Mouse (Mus musculus): ENCODE results near the gene Large1.

The Large1 gene

GRCm38 (mm10) chr8:72982832-72983231 lies 370.5 kb downstream of the Large1 start:
- CTCF ChIA-PET: interaction anchor here in 1 of 4 experiments (0.6 kb wide), 1 partner anchor 16 kb away, joined by 5 read pairs; no protein-coding TSS in a partner anchor
- POLR2A ChIA-PET: interaction anchor here in 1 of 4 experiments (1.3 kb wide), 1 partner anchor 15 kb away, joined by 4 read pairs; no protein-coding TSS in a partner anchor

DNA sequence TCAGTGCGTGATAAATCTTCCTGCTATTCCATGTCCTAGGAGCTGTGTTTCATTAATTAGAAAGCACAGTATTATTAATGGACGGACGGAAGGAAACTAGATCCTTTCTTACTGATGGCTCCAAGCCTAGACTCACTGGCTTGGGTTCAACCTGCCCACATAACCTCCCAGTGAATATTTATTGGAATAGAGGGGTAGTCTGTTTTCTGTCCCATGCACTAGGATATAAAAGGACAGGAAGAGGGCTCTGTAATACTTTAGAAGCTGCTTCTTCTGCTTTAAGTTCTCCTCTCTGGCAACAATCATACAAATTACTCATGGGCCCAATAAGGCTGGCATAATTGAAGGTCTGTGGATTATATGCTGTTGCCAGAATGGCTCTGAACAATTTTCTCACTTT lies 398.3 kb downstream of the Large1 start:
- ChIA-PET POLR2A (no interaction called here), CTCF (no interaction called here)

- CTCF ChIA-PET: interaction anchor here in 2 of 4 experiments (0.7 kb wide), 4 partner anchors 34 to 277 kb away, joined by 3 to 11 read pairs (median 10); no protein-coding TSS in a partner anchor
- POLR2A ChIA-PET: interaction anchor here in 2 of 4 experiments (0.6 to 0.8 kb wide), 3 partner anchors 24 to 650 kb away, joined by 4 to 11 read pairs (median 9); no protein-coding TSS in a partner anchor
Observed at GRCm38 (mm10) chr8:72941393-72941792, 411.9 kb downstream of the Large1 start.

DNA sequence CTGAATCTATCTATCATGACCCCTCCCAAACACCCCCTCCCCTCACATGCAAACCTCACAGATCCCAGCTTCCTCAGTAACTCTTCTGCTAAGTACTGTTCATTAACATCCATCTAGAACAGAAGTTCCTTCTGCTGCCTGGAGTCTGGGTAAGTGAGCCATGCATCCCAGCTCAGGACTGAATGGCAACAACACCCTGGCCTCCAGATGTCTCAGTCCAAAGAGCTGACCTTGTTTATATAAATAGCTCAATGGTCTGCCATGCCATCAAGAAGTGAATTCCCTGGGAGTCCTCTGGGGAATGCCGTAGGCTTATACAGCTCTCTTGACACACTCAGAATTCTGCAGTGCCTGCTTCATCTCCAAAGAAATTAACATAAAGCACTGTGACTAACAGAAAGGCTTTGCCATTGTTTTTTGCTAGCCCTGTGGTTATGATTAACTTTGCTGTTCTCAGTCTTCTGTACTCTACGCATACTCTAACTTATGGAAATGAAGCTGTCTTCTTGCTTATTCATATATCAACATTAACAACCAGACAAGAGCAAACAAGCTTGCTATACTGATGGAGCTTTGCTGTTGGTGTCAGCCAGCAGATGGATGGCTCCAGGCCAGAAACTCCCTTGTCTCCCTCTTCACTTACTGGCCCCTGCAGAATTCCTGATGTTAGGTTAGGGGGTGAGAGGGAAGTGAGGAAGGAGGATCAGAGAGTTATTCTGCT lies 434.0 kb downstream of the Large1 start:
- CTCF ChIA-PET: no interaction called here
- POLR2A ChIA-PET: no interaction called here

DNA sequence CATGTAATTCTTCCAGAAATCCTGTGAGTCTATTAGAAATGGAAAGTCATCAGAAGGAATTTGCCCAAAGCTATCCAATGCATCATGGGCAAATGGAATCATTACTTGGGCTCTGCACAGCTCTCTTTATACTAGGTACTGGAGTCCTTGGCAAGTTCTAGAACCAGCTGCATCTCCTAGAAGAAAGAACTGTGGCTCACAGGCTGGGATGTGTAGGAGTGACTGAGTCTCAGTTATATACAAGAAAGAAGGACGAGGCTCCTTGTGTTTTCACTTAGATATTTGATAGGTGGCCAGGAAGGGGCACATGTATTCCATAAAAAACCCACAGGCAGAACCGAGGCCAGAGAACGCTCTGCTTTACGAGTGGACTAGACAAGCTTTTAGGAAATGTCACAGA lies 447.8 kb downstream of the Large1 start:
- POLR2A ChIA-PET: no interaction called here
- CTCF ChIA-PET: no interaction called here

DNA sequence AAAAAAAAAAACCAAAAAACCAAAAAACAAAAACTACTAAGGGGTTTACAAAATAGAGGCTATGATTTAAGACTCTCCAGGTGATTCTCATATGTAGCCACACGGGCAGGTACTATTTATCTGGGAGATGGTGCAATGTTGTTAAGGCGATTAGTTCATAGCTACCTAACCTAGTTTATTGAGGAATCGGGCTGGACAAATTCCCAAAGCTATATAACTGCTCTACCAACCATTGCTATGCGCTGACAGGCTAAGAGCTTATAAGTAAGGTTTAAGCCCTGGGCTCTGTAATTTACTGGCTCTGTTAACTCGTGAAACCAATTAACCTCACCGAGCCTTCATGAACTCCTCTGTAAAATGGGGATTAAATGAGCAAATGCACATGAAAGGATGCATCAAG lies 451.7 kb downstream of the Large1 start:
- ChIA-PET POLR2A (interaction anchor here in 3 of 4 experiments (0.6 to 1.1 kb wide), 3 partner anchors 73 to 1975 kb away, joined by 3 to 5 read pairs (median 3); no protein-coding TSS in a partner anchor), CTCF (no interaction called here)

DNA sequence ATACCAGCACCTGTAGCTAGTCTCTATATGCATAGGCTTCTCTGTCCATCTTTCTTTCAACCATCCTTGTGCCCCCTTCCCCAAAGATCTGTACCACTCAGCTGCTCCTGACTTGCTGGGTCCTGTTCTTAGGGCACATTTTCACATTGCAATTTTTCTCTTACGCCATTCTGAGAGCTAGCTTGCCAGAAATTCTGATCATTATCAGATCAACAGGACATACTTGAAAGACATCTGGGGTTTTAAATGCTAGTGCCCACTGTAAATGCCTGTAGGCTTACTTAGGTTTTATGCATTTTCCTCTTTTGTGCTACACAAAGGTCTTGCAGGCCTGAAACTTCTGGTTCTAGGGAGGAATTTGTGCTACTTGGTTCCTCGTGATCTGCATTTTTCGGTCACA lies 454.0 kb downstream of the Large1 start:
- ChIA-PET CTCF (no interaction called here), POLR2A (interaction anchor here in 1 of 4 experiments (0.6 to 0.7 kb wide), 2 partner anchors 8 to 230 kb away, joined by 3 read pairs; no protein-coding TSS in a partner anchor)

- POLR2A ChIA-PET: interaction anchor here in 1 of 4 experiments (1.1 kb wide), 1 partner anchor 9 kb away, joined by 5 read pairs; no protein-coding TSS in a partner anchor
- CTCF ChIA-PET: interaction anchor here in 1 of 4 experiments (0.6 kb wide), 1 partner anchor 54 kb away, joined by 3 read pairs; no protein-coding TSS in a partner anchor
Observed at GRCm38 (mm10) chr8:72883033-72883432, 470.3 kb downstream of the Large1 start.

DNA sequence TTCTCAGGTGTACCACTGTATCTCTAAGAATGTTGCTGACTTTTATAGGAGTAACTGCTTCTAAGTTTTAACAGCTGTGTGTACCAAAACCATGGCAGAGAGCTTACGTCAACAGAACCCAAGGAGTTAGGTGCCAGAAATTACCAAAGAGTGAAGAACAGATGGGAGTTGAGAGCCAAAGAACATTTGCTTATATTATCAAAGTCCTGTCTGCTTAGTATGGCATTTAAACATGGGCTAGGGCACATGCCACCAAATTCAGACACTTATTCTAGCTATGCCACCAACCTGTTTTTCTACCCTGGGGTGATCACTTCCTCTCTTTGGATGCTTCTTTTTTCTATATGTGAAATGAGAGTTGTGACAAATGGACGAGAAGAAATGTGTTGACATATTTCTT lies 479.9 kb downstream of the Large1 start:
- CTCF ChIA-PET: interaction anchor here in 1 of 4 experiments (0.6 kb wide), 1 partner anchor 352 kb away, joined by 4 read pairs; no protein-coding TSS in a partner anchor
- POLR2A ChIA-PET: interaction anchor here in 1 of 4 experiments (1.3 kb wide), 1 partner anchor 10 kb away, joined by 5 read pairs; no protein-coding TSS in a partner anchor

- POLR2A ChIA-PET: interaction anchor here in 1 of 4 experiments (1.7 kb wide), 1 partner anchor 13 kb away, joined by 6 read pairs; no protein-coding TSS in a partner anchor
- CTCF ChIA-PET: no interaction called here
Observed at GRCm38 (mm10) chr8:72846881-72847280, 506.5 kb downstream of the Large1 start.

DNA sequence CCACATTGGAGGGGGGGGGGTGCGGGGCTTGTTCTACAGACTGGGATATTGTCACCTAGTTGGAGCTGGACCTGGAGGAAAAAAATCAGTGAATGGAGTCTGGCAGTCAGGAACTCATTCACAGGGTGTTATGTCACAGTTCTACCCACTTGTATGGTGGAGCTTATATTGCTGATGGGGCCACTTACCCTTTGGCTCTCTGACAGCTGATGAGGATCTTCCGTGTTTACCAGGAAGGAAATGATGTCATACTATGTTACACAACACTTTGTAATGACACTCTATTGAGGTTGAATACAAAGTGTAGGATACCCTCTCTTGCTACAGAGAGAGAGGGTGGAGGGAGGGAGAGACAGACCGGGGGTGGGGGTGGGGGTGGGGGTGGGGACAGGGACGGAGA lies 517.5 kb downstream of the Large1 start:
- ChIA-PET POLR2A (no interaction called here), CTCF (no interaction called here)

DNA sequence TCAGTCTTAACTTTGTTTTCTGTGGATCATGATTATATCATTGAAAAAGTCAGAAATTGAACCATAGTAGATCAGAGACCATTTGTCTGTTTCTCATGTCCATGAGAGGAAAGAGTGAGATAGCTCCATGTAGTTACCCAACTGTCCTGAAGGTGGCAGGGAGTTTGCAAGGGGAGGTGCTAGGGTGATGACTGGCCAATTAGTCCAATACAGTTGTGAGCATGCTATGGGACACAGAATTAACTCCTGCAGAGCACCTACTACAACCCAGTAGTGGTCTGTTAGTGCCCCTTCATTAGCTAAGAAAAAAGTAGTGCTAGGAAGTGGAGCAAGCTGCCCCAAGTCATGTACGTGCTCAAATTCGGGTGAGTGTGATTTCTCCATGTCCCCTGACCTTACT lies 520.2 kb downstream of the Large1 start:
- CTCF ChIA-PET: interaction anchor here (0.6 to 0.7 kb wide), 9 partner anchors 15 to 777 kb away, joined by 3 to 6 read pairs (median 3); no protein-coding TSS in a partner anchor

DNA sequence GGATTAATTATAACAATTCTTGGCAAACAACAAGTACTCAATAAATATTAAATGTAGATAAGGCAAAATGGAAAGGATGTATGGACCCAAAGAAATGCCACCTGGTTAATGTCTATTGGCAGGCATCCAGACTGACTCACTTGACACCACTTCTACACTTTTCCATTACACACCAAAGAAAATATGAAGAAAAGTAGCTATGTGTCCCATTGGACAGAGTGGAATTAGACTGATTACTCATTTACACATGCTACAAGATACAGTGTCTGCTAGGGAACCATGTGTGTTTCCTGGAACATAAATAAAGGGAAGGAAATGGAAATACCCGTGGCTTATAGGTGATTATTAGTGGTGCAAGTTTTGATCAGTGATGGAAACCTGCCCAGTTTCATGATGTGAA lies 521.0 kb downstream of the Large1 start:
- POLR2A ChIA-PET: no interaction called here
- CTCF ChIA-PET: interaction anchor here in 3 of 4 experiments (0.6 kb wide), 4 partner anchors 73 to 778 kb away, joined by 3 to 5 read pairs (median 3); no protein-coding TSS in a partner anchor

More for the DNA sequence above, 520.2 kb downstream of the Large1 start:
- POLR2A ChIA-PET: interaction anchor here in 1 of 4 experiments (0.9 kb wide), 1 partner anchor 12 kb away, joined by 4 read pairs; no protein-coding TSS in a partner anchor

DNA sequence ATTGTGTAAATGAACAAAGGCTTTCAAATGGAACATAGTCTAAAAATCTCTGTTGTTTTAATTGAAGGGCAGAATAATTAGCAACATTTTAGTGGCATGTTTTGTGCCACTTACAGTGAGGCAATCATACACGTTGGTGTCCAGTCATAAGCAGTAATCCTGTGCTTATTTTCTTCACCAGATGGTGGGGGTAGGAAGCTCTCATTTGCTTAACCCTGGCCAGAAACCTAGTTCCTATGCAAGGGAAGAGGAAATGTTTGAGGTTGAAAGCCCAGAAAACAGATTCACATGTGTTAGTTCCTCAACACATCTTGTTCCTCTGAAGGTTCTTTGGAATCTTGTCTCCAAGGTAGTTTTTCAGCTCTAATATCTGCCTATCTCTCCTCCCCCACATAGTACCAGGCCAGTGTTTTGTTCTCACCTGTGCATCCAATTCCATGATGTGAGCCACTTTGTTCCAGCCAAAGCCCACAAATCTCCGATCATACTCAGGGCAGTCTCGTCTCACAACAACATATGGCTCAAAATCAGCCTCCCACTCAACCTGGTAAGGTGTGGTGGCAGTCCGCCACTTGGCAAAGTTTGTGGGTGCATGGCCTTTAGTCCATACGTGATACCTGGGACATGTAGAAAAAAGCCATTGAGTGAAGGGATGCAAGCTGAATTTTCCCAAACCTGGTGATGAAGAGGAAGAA lies 535.5 kb downstream of the Large1 start:
- CTCF ChIA-PET: no interaction called here
- POLR2A ChIA-PET: no interaction called here

- ChIA-PET POLR2A (no interaction called here), CTCF (no interaction called here)
Observed at GRCm38 (mm10) chr8:72816679-72817078, 536.7 kb downstream of the Large1 start.

DNA sequence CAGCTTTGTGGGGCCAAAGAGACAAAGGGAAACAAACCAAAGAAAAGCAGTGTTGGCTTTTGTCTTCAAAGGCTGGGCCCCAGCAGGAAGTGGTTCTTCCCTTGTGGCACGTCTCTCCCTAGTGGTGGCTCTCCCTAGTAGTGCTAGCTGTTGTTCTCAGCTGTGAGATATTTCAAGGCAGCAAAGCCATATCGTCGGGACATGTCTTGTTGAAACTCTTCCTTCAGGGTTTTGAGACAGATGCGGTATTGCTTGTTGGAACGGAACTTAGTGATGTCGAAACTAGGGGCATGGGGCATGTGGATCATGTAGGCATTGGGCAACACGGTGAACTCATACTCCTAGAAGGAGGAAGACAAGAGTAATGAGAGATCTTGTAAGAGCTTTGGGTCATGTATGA lies 537.7 kb downstream of the Large1 start:
- POLR2A ChIA-PET: no interaction called here
- CTCF ChIA-PET: interaction anchor here in 1 of 4 experiments (0.5 kb wide), 1 partner anchor 669 kb away, joined by 5 read pairs; no protein-coding TSS in a partner anchor

GRCm38 (mm10) chr8:72812690-72813089 lies 540.6 kb downstream of the Large1 start:
- ChIA-PET POLR2A (interaction anchor here in 1 of 4 experiments (1.3 kb wide), 1 partner anchor 8 kb away, joined by 4 read pairs; no protein-coding TSS in a partner anchor), CTCF (interaction anchor here in 1 of 4 experiments (0.6 kb wide), 1 partner anchor 170 kb away, joined by 3 read pairs; no protein-coding TSS in a partner anchor)

DNA sequence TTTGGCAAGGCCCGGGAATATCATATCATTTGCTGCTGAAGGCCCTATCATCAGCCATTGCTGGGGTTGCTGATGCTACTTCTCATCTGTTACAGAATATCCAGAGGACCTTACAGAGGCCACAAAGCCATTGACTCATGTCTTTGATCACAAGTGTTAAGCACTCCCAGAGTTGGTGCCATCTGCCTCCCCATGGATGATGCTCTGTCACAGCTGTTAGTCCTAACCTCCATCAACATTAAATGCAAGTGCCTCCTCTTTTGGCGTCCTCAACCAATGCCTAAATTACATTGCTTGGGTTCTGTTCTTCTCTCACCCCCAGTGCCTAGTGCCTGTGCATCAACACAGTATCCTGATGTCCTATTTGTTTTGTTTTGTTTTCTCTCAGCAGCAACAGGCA lies 551.8 kb downstream of the Large1 start:
- CTCF ChIA-PET: no interaction called here
- POLR2A ChIA-PET: no interaction called here

GRCm38 (mm10) chr8:72780644-72781043 lies 572.7 kb downstream of the Large1 start:
- ChIA-PET CTCF (no interaction called here), POLR2A (interaction anchor here in 1 of 4 experiments (0.6 kb wide), 1 partner anchor 608 kb away, joined by 3 read pairs; no protein-coding TSS in a partner anchor)

DNA sequence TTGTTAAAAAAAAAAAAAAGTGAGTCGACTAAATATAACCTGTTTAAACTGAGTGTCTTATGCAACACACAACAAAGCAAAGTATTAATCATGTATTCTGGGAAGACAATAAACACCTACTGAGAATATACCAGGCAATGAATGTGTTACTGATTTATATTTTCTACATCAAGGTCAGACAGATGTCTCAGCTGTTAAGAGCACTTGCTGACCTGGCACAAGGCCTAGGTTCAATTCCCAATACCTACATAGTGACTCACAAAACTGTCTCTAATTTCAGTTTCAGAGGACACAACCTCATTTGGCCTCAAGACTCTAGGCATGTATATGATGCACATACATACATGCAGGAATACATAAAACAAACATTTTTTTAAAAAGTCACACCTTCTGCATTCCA lies 575.5 kb downstream of the Large1 start:
- CTCF ChIA-PET: no interaction called here

More for the DNA sequence above, 575.5 kb downstream of the Large1 start:
- POLR2A ChIA-PET: no interaction called here
